Mouse (Mus musculus): Measurements from ENCODE around the gene Cbs. TPM values are rescaled to one million over a fixed set of nuclear protein-coding genes. Genes with fewer than 3 reads are reported as not detected.

The Cbs gene
- 18.9 TPM for polyA plus RNA-seq (2014; fragmentation: Illumina TruSeq; extraction: RNeasy Lipid Tissue Mini Kit (QIAGEN cat#74804))

GRCm38 (mm10) chr17:31636942-31637811, at the start of gene Cbs:
Gene Cbs, minus strand, starts transcription at chr17:31637238.

GRCm38 (mm10) chr17:31677507-31677906, 40.5 kb upstream of the Cbs start, which contains the start of gene Cryaa:
Gene Cryaa, plus strand, starts transcription at chr17:31677807.

GRCm38 (mm10) chr17:31658468-31659185, 21.6 kb upstream of the Cbs start, which contains the start of gene U2af1:
Gene U2af1, minus strand, starts transcription at chr17:31658892.

GRCm38 (mm10) chr17:31564015-31564857, 72.8 kb downstream of the Cbs start, which contains the start of gene Pknox1:
Gene Pknox1, plus strand, starts transcription at chr17:31564734.

Other genes starting within 250 kb of the Cbs start
- 4.8 TPM for gene Wdr4, start 117.3 kb downstream of the Cbs start, polyA plus RNA-seq (2014; fragmentation: Illumina TruSeq; extraction: RNeasy Lipid Tissue Mini Kit (QIAGEN cat#74804))
- gene Ndufv3, start 117.1 kb downstream of the Cbs start, polyA plus RNA-seq (2014; fragmentation: Illumina TruSeq; extraction: RNeasy Lipid Tissue Mini Kit (QIAGEN cat#74804)), result 11.2 TPM
- 8.7 TPM for gene Pknox1, start 72.5 kb downstream of the Cbs start, polyA plus RNA-seq (2014; fragmentation: Illumina TruSeq; extraction: RNeasy Lipid Tissue Mini Kit (QIAGEN cat#74804))
- 126 TPM for gene U2af1, start 21.7 kb upstream of the Cbs start, polyA plus RNA-seq (2014; fragmentation: Illumina TruSeq; extraction: RNeasy Lipid Tissue Mini Kit (QIAGEN cat#74804))
- gene Cryaa, start 40.6 kb upstream of the Cbs start, polyA plus RNA-seq (2014; fragmentation: Illumina TruSeq; extraction: RNeasy Lipid Tissue Mini Kit (QIAGEN cat#74804)), result not detected
- gene Sik1, start 218.6 kb upstream of the Cbs start, polyA plus RNA-seq (2014; fragmentation: Illumina TruSeq; extraction: RNeasy Lipid Tissue Mini Kit (QIAGEN cat#74804)), result 5.9 TPM